Mouse (Mus musculus) limb, embryonic 12.5 days (tissue): ENCODE results near the gene Cog4. TPM values are rescaled to one million over a fixed set of nuclear protein-coding genes. Genes with fewer than 3 reads are reported as not detected.
"Not testable (repeated sequence)": the region's sequence is repeated elsewhere in the genome, so short reads cannot be mapped to it uniquely, and the experiment has no call there.

Experiments used
- ATAC-seq: fragments of 200-750 bp; cut with Nextera tagmentation; 2 replicates; pipeline ENCODE4 v1.8.0; 2017; ENCODE audit warnings: low read depth, moderate TSS enrichment; ENCODE audit not compliant: insufficient number of reproducible peaks, insufficient read depth, low FRiP score, low TSS enrichment
- H3K27ac ChIP-seq: fragments of 300-500 bp; sonication (generic); 2 replicates; pipeline ENCODE4 v1.5.1; 2016; ENCODE audit warnings: mild to moderate bottlenecking, moderate library complexity
- H3K27me3 ChIP-seq: fragments of 300-500 bp; sonication (generic); 2 replicates; pipeline ENCODE4 v1.6.1; 2016; ENCODE audit warnings: mild to moderate bottlenecking, moderate library complexity
- H3K36me3 ChIP-seq: fragments of 300-500 bp; sonication (generic); 2 replicates; pipeline ENCODE4 v1.6.1; 2016; ENCODE audit warnings: mild to moderate bottlenecking, moderate library complexity
- H3K4me1 ChIP-seq: fragments of 300-500 bp; sonication (generic); replicated peaks from 2 replicates; pipeline ENCODE4 v1.6.1; 2016
- H3K4me2 ChIP-seq: fragments of 300-500 bp; sonication (generic); 2 replicates; pipeline ENCODE4 v1.6.1; 2016; ENCODE audit warnings: mild to moderate bottlenecking, moderate library complexity
- H3K4me3 ChIP-seq: fragments of 300-500 bp; sonication (generic); replicated peaks from 2 replicates; pipeline ENCODE4 v1.5.1; 2016; ENCODE audit warnings: mild to moderate bottlenecking
- H3K9ac ChIP-seq: fragments of 300-500 bp; sonication (generic); replicated peaks from 2 replicates; pipeline ENCODE4 v1.6.1; 2016; ENCODE audit warnings: mild to moderate bottlenecking, moderate library complexity
- H3K9me3 ChIP-seq: fragments of 300-500 bp; sonication (generic); 2 replicates; pipeline ENCODE4 v1.6.1; 2016; ENCODE audit warnings: mild to moderate bottlenecking, moderate library complexity
- WGBS: fragments of 180-500 bp; shearing (Covaris S2); methylation state at CpG from one replicate; pipeline ENCODE4 v1.1.7; 2016; 5-methylcytosine and 5-hydroxymethylcytosine counted together
- polyA plus RNA-seq: library from polyadenylated mRNA; unstranded; fragments of >200 nt; fragmentation: Nextera tagmentation; extraction: Ambion mirVana; gene quantifications from 2 replicates; pipeline ENCODE4 v1.2.1, GENCODE M21; 2016

Cog4 gene
- polyA plus RNA-seq, 1 experiment from 2014 or later = 88.6 TPM

DNA sequence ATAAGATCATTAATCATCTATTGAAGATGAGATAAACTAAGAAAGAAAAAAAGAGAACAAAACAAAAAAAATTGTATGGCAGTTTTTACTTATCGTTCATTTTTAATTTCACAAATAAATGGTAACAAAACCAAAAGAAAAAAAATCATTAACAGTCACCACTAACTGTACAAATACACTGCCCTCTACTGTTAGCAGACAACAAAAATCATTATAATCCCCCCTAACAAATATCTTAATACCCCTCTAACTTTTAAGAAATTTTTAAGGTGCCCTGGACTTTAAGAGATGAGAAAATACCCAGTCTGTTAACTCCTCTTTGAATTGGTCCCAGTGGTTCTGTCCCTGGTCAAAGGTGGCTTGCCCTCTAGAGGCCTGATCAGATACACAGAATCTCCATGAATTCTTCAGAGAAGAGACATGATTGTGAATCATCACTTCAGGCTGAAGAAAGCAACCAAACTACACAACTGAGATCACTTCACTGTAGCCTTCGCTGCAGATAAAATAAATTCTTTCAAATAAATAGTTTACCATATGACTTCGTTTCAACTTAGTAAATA is 4.3 kb upstream of the Cog4 start:
- H3K27ac ChIP-seq = no peak overlapping the region
- H3K4me1 ChIP-seq = peaks cover 18% of the 10 kb centered on the region; the same call in 1 of the 2 replicates
- H3K4me2 ChIP-seq = no peak overlapping the region
- no peak overlapping the region for H3K4me3 ChIP-seq
- WGBS = 98% methylated on average over 3 of the region's 3 CpGs
- no peaks in the 10 kb centered on the region for H3K27me3 ChIP-seq
- no peaks in the 10 kb centered on the region for H3K9me3 ChIP-seq
- ATAC-seq = no peak
- peaks cover 74% of the 10 kb centered on the region for H3K36me3 ChIP-seq
- H3K9ac ChIP-seq = no peak overlapping the region

DNA sequence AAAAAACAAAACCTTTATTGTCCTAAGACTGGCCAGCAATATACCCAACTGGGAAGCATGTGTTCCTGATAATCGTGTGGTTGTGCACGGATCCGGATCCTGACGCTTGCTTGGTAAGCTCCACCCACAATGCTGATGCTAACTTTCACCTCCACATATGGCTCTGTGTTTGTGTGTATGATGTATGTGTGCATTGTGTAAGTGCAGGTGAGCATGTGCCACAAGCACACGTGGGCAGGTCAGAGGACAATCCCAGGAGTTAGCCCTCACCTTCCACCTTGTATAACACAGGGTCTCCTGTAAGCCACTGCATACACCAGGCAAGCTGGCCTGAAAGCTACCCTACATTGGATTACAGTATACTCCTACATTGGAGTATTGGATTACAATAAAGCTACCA is 3.2 kb upstream of the Cog4 start:
- no peak overlapping the region for H3K9ac ChIP-seq
- H3K4me2 ChIP-seq = no peak overlapping the region
- H3K4me3 ChIP-seq = no peak overlapping the region
- WGBS = 81% methylated on average over 5 of the region's 5 CpGs
- no peak for ATAC-seq
- no peaks in the 10 kb centered on the region for H3K27me3 ChIP-seq
- peaks cover 27% of the 10 kb centered on the region for H3K4me1 ChIP-seq
- no peak overlapping the region for H3K27ac ChIP-seq
- no peaks in the 10 kb centered on the region for H3K9me3 ChIP-seq
- peaks cover 63% of the 10 kb centered on the region for H3K36me3 ChIP-seq

DNA sequence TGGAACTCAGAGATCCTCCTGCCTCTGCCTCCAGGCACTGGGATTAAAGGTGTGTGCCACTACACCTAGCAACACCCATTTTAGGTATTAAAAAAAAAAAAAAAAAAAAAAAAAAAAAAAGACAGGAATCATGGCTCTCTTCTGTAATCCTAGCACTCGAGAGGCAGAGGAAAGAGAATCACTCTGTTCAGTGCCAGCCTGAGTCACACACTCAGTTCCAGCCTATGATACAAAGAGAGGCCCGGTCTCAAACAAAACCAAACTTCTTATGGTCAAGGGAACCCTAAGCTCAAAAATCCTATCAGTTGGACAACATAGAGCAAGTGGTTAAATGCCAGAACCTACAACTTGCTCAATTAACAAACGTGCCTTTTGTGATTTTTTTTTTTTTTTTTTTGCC is 1.5 kb upstream of the Cog4 start:
- no peak for ATAC-seq
- Histone ChIP-seq H3K4me2 (peak overlapping the region; percentile 81), H3K9ac (no peak overlapping the region), H3K4me3 (peak overlapping the region; percentile 86; the same call in 1 of the 2 replicates), H3K27me3 (no peaks in the 10 kb centered on the region), H3K4me1 (peaks cover 29% of the 10 kb centered on the region), H3K9me3 (no peaks in the 10 kb centered on the region), H3K36me3 (peaks cover 49% of the 10 kb centered on the region), H3K27ac (no peak overlapping the region)
- WGBS = 87% methylated on average over 3 of the region's 3 CpGs

DNA sequence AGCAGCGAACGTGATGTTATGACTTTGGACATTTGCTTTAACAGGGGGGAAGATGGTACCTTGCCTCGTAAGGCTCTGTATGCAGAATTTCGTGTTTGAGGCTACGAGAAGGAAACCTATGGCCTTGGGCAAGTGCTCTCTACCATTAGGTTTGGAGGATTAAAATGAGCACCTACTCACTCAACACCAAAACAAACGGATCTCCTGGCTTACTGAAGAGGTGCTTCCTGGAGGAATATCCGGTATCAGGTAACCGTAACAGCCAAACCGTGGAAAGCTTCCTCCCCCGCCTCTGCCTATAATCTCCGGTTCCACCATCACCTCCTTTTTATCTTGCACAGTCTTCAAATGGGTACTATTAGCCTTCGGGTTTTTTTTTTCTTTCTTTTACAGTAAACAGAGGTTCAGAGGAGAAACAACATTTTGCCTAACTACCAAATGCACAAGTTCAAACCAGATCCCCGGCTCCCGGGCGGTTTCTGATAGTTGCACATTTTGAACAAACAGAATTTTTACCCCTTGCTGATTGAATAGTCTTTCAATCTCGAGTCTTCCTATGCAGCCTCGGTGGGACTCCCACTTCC is 487 bp upstream of the Cog4 start:
- H3K4me1 ChIP-seq = peaks cover 29% of the 10 kb centered on the region
- no peaks in the 10 kb centered on the region for H3K27me3 ChIP-seq
- peak overlapping the region; percentile 94 for H3K27ac ChIP-seq
- WGBS = 9% methylated on average over 17 of the region's 17 CpGs
- H3K9ac ChIP-seq = peak overlapping the region; percentile 92
- H3K4me3 ChIP-seq = peak overlapping the region; percentile 86
- peak overlapping the region; percentile 81 for H3K4me2 ChIP-seq
- ATAC-seq = no peak
- no peaks in the 10 kb centered on the region for H3K9me3 ChIP-seq
- H3K36me3 ChIP-seq = peaks cover 49% of the 10 kb centered on the region

DNA sequence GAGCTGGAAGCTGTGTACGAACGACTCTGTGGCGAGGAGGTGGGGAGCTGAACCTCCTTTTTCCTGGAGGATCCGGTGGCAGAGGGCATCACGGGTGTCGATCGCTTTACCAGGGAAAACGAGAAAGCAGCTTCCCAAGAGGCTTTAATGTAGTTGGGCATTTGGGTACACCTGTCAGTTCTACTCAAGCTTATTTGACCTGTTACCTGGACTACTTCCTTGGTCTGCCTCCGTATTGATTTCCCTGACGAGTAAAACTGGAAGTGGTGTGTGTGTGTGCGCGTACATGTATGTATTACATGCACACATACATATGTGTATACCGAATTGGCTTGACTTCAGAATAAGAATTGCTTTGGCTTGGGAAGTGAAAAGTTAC is 760 bp downstream of the Cog4 start:
- H3K9ac ChIP-seq = peak overlapping the region; percentile 78
- H3K27me3 ChIP-seq = no peaks in the 10 kb centered on the region
- H3K4me3 ChIP-seq = peak overlapping the region; percentile 86
- peaks cover 29% of the 10 kb centered on the region for H3K4me1 ChIP-seq
- H3K27ac ChIP-seq = peak overlapping the region; percentile 73; the same call in 1 of the 2 replicates
- no peak for ATAC-seq
- peaks cover 50% of the 10 kb centered on the region for H3K36me3 ChIP-seq
- peak overlapping the region; percentile 81 for H3K4me2 ChIP-seq
- under 1% methylated on average over 13 of the region's 13 CpGs for WGBS
- no peaks in the 10 kb centered on the region for H3K9me3 ChIP-seq

DNA sequence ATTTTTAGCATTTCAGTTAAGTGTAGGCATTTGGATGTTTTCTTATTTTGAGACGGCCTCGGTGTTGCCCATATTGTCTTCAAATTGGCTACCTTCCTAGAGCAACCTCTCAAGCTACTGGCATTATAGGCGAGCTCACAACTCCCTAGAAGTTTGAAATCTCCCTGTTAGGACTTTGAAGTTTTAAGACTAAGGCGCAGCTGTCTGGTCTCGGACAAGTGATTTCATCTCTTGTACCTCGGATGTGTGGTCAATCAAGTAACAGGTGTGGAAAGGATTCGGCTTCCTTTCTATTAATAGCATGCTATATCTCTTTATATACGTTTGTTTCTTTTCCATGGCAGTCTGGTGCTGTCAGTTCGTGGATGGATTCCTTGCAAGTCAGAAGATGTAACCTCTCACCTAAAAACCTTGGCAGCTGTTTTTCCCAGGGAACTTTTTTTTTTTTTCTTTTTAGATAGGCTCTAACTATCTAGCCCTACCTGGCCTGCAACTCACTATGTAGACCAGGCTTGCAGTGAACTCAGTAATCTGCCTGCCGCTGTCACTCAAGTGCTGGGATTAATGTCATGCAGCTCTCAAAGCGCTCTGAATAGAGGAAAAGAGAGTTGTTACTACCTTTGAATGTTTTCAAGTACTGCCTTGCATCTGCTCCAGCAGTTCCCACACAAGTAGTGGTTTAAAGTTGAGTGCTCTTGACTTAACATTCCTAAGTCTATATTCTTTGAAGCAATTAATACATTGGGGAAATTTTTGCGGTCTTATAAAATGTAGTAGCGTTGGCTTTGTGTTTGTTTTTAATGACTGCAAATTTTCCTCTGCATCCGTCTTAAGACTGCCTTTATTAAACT is 1.5 kb downstream of the Cog4 start:
- no peaks in the 10 kb centered on the region for H3K27me3 ChIP-seq
- peak overlapping the region; percentile 81 for H3K4me2 ChIP-seq
- H3K4me3 ChIP-seq = peak overlapping the region; percentile 86
- WGBS = 61% methylated on average over 14 of the region's 14 CpGs
- H3K4me1 ChIP-seq = peaks cover 29% of the 10 kb centered on the region
- peaks cover 50% of the 10 kb centered on the region for H3K36me3 ChIP-seq
- H3K9ac ChIP-seq = peak overlapping the region; percentile 78
- no peaks in the 10 kb centered on the region for H3K9me3 ChIP-seq
- no peak overlapping the region for H3K27ac ChIP-seq
- no peak for ATAC-seq

DNA sequence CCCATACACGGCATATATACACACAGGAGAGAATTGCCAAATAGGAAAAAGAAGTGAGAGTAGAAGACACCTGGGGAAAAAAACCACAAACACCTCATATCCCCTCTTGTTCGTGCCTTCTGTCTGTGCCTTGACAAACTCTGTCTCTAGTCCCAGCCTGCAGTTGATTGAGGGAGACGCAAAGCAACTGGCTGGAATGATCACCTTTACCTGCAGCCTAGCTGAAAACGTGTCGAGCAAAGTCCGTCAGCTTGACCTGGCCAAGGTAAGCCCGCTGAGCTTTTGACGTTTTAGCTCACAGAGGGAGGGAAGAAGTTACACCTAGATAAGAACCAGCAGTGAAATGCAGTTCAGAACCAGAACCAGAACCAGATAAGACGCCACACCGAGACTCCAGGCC is 4.8 kb downstream of the Cog4 start:
- no peak overlapping the region for H3K9ac ChIP-seq
- WGBS = 93% methylated on average over 10 of the region's 10 CpGs
- no peak for ATAC-seq
- peaks cover 66% of the 10 kb centered on the region for H3K36me3 ChIP-seq
- H3K4me3 ChIP-seq = no peak overlapping the region
- peaks cover 11% of the 10 kb centered on the region for H3K4me1 ChIP-seq
- H3K9me3 ChIP-seq = no peaks in the 10 kb centered on the region
- no peaks in the 10 kb centered on the region for H3K27me3 ChIP-seq
- no peak overlapping the region for H3K27ac ChIP-seq
- no peak overlapping the region for H3K4me2 ChIP-seq

DNA sequence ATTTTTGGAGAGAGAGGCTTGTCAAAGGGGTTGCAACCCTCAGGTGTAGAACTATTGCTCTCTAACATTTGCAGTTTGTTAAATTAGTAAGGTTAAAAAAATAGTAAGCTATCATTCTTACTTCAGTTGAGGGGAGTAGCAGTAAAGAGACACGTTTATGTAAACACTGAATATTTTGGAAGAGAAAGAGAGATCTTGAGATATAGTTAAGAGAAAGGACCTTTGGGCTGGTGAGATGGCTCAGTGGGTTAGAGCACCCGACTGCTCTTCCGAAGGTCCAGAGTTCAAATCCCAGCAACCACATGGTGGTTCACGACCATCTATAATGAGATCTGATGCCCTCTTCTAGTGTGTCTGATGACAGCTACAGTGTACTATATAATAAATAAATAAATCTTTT is 9.7 kb downstream of the Cog4 start:
- not testable (repeated sequence) for H3K9me3 ChIP-seq, H3K27ac ChIP-seq, H3K4me1 ChIP-seq, H3K9ac ChIP-seq, H3K27me3 ChIP-seq, H3K4me2 ChIP-seq, H3K4me3 ChIP-seq, ATAC-seq
- peaks cover 98% of the 10 kb centered on the region for H3K36me3 ChIP-seq
- WGBS = 97% methylated on average over 4 of the region's 4 CpGs

DNA sequence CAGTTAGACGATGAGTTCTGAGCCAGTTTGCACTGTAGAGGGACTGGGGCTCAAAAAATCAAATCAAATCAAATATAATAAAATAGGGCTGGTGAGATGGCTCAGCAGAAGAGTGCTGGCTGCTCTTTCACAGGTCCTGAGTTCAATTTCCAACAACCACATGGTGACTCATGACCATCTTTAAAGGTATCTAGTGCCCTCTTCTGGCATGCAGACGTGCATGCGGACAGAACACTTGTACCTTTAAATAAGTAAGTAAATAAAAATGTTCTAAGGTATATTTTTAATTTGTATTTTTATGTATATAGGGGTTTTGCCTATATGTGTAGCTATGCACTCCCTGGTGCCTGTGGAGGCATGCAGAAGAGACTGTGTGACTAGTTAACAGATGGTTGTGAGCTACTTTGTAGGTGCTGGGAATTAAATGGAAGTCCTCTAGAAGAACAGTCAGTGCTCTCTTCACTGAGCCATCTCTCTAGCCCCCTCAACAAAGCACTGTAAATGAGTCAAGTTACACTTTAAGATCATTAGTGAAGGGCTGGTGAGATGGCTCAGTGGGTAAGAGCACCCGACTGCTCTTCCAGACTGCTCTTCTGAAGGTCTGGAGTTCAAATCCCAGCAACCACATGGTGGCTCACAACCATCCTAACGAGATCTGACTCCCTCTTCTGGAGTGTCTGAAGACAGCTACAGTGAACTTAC is 10.5 kb downstream of the Cog4 start:
- no peak for ATAC-seq
- no peak overlapping the region for H3K4me2 ChIP-seq

DNA sequence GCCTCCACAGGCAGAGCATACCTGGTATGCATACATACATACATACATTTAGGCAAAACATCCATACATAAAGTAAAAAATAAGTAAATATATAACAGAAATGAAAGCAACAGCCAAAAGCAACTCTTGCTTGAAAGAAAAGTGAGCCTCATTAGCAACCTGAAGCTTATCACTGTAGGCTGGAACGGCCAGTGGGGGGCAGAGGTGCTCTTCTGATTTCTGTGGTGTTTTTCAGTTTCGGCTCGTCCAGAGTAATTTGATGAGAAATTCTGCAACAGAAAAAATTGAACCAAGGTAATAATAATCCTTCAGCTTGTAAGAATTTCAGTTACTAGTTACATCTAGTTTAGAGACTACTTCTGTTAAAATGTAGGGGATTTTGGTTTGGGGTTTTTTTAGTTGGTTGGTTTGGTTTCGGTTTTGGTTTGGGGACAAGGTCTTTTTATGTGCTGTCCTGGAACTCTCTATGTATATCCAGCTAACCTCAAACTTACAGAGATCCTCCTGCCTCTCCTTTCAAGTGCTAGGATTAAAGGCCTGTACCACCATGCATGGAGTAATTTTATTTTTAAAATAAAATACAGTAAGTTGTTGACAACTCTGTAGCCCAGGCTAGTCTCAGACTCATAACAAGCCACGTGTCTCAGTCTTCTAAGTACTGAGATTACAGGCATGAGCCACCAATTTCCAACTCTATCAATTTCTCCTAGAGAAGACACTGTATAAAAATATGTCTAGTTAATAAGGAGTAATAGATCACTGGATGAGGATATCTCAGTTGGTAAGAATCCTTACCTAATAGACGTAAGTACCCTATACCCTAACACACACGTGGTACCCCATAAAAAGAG is 13.5 kb downstream of the Cog4 start:
- no peak overlapping the region for H3K27ac ChIP-seq
- no peaks in the 10 kb centered on the region for H3K27me3 ChIP-seq
- no peak overlapping the region for H3K9ac ChIP-seq
- no peak overlapping the region for H3K4me3 ChIP-seq
- no peaks in the 10 kb centered on the region for H3K9me3 ChIP-seq
- H3K4me1 ChIP-seq = no peaks in the 10 kb centered on the region
- H3K4me2 ChIP-seq = no peak overlapping the region
- H3K36me3 ChIP-seq = peaks cover 96% of the 10 kb centered on the region
- 83% methylated on average over 7 of the region's 7 CpGs for WGBS
- ATAC-seq = no peak

More for the DNA sequence above, 10.5 kb downstream of the Cog4 start:
- Histone ChIP-seq H3K27me3 (no peaks in the 10 kb centered on the region), H3K9ac (no peak overlapping the region), H3K27ac (no peak overlapping the region), H3K36me3 (peaks cover 96% of the 10 kb centered on the region), H3K4me3 (no peak overlapping the region), H3K4me1 (no peaks in the 10 kb centered on the region), H3K9me3 (no peaks in the 10 kb centered on the region)
- 85% methylated on average over 5 of the region's 5 CpGs for WGBS
